Mouse (Mus musculus) embryonic facial prominence, embryonic 12.5 days (tissue): Measurements from ENCODE around the gene Jund. TPM values are rescaled to one million over a fixed set of nuclear protein-coding genes. Genes with fewer than 3 reads are reported as not detected.

Experiments used
- ATAC-seq: fragments of 200-750 bp; cut with Nextera tagmentation; 2 replicates; pipeline ENCODE4 v1.8.0; 2017; ENCODE audit not compliant: insufficient number of reproducible peaks, insufficient read depth, low FRiP score, low TSS enrichment
- H3K27ac ChIP-seq: fragments of 300-500 bp; sonication (generic); 2 replicates; pipeline ENCODE4 v1.5.1; 2016; ENCODE audit warnings: mild to moderate bottlenecking
- H3K27me3 ChIP-seq: fragments of 300-500 bp; sonication (generic); 2 replicates; pipeline ENCODE4 v1.6.1; 2016; ENCODE audit warnings: mild to moderate bottlenecking, moderate library complexity
- H3K36me3 ChIP-seq: fragments of 300-500 bp; sonication (generic); 2 replicates; pipeline ENCODE4 v1.6.1; 2016; ENCODE audit warnings: mild to moderate bottlenecking
- H3K4me1 ChIP-seq: fragments of 300-500 bp; sonication (generic); 2 replicates; pipeline ENCODE4 v1.6.1; 2016
- H3K4me2 ChIP-seq: fragments of 300-500 bp; sonication (generic); replicated peaks from 2 replicates; pipeline ENCODE4 v1.6.1; 2016; ENCODE audit warnings: mild to moderate bottlenecking, moderate library complexity
- H3K4me3 ChIP-seq: fragments of 300-500 bp; sonication (generic); 2 replicates; pipeline ENCODE4 v1.5.1; 2016; ENCODE audit warnings: mild to moderate bottlenecking
- H3K9ac ChIP-seq: fragments of 300-500 bp; sonication (generic); 2 replicates; pipeline ENCODE4 v1.6.1; 2016; ENCODE audit warnings: mild to moderate bottlenecking, moderate library complexity
- H3K9me3 ChIP-seq: fragments of 300-500 bp; sonication (generic); 2 replicates; pipeline ENCODE4 v1.6.1; 2016; ENCODE audit warnings: mild to moderate bottlenecking, moderate library complexity
- WGBS: fragments of 180-500 bp; shearing (Covaris S2); methylation state at CpG from one replicate; pipeline ENCODE4 v1.1.7; 2016; 5-methylcytosine and 5-hydroxymethylcytosine counted together
- polyA plus RNA-seq: library from polyadenylated mRNA; unstranded; fragments of >200 nt; fragmentation: Nextera tagmentation; extraction: Ambion mirVana; gene quantifications from 2 replicates; pipeline ENCODE4 v1.2.1, GENCODE M21; 2016

Gene Jund
- polyA plus RNA-seq, 1 experiment from 2014 or later: 150 TPM

GRCm38 (mm10) chr8:70738211-70738610 is 39.5 kb downstream of the Jund start:
- no peak for ATAC-seq
- no peak overlapping the region for H3K4me2 ChIP-seq
- peaks cover 7% of the 10 kb centered on the region for H3K4me1 ChIP-seq
- no peak overlapping the region for H3K4me3 ChIP-seq
- peaks cover 37% of the 10 kb centered on the region for H3K27me3 ChIP-seq
- H3K9ac ChIP-seq: no peak overlapping the region
- no peaks in the 10 kb centered on the region for H3K36me3 ChIP-seq
- H3K9me3 ChIP-seq: no peaks in the 10 kb centered on the region
- 69% methylated on average over 3 of the region's 3 CpGs for whole genome bisulfite sequencing
- no peak overlapping the region for H3K27ac ChIP-seq

- H3K4me1 ChIP-seq: peaks cover 16% of the 10 kb centered on the region
- no peak overlapping the region for H3K9ac ChIP-seq
- no peak for ATAC-seq
- 58% methylated on average over 5 of the region's 5 CpGs for WGBS
- H3K27ac ChIP-seq: no peak overlapping the region
- no peaks in the 10 kb centered on the region for H3K36me3 ChIP-seq
- no peaks in the 10 kb centered on the region for H3K9me3 ChIP-seq
- peaks cover 71% of the 10 kb centered on the region for H3K27me3 ChIP-seq
- no peak overlapping the region for H3K4me3 ChIP-seq
- no peak overlapping the region for H3K4me2 ChIP-seq
These were observed 42.9 kb downstream of the Jund start for GRCm38 (mm10) chr8:70741661-70742060.

DNA sequence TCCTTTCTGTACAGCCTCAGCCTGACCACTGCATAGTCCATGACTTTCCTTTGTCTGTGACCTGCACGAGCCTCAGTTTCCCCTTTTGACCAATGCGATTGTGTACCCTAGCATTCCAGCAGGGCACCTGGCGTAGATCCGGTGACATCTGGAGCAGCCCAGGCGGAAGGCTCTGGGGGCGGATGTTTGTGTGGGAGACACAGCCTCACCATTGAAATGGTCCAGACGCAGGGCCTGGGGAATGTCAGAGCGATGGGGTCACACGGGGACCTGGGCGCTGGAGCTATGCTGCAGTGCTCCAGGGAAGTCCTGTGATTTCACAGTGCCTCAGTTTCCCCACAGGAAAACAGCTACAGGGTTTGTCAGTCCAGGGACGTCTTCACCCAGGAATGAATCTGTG is 43.4 kb downstream of the Jund start:
- no peak overlapping the region for H3K4me3 ChIP-seq
- peaks cover 76% of the 10 kb centered on the region for H3K27me3 ChIP-seq
- H3K9ac ChIP-seq: no peak overlapping the region
- ATAC-seq: no peak
- H3K27ac ChIP-seq: no peak overlapping the region
- no peaks in the 10 kb centered on the region for H3K36me3 ChIP-seq
- H3K4me2 ChIP-seq: no peak overlapping the region
- H3K9me3 ChIP-seq: no peaks in the 10 kb centered on the region
- 53% methylated on average over 11 of the region's 11 CpGs for WGBS
- H3K4me1 ChIP-seq: peaks cover 16% of the 10 kb centered on the region

DNA sequence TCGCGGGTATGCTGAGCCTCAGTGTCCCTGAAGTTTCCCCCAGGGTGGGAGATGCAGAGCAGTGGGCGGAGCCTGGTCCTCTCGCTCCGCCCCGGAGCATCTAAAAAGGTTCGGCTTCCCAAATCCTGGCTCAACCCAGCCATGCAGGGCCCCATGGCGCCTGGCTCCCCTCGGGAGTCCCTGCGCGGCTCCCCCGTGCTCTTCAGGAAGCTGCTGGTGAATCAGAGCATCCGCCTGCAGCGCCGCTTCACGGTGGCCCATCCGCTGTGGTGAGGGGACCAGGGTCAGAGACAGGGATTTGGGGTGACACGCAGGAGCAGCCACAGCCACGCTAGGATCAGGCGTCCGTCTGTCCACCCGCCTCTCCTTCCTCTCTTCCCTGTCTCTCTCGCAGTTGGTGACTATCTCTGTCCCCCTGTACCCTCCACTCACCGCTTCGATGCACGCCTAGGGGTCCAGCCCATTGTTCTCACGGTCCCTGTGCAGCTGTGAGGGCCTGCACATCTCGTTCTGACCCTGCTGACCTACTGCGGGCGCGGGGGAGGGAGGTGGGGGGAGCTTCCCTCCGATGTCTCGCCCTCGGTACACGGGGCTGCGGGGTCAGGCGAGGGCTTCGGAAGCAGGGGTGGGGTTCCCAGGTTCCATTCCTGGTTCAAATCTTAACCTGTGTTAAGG is 44.4 kb downstream of the Jund start:
- peak overlapping the region; percentile 31 for H3K9ac ChIP-seq
- peaks cover 16% of the 10 kb centered on the region for H3K4me1 ChIP-seq
- no peak for ATAC-seq
- H3K27me3 ChIP-seq: peaks cover 81% of the 10 kb centered on the region
- H3K9me3 ChIP-seq: no peaks in the 10 kb centered on the region
- H3K4me3 ChIP-seq: peak overlapping the region; percentile 25
- no peak overlapping the region for H3K27ac ChIP-seq
- H3K4me2 ChIP-seq: peak overlapping the region; percentile 39
- H3K36me3 ChIP-seq: no peaks in the 10 kb centered on the region
- WGBS: 3% methylated on average over 37 of the region's 38 CpGs

DNA sequence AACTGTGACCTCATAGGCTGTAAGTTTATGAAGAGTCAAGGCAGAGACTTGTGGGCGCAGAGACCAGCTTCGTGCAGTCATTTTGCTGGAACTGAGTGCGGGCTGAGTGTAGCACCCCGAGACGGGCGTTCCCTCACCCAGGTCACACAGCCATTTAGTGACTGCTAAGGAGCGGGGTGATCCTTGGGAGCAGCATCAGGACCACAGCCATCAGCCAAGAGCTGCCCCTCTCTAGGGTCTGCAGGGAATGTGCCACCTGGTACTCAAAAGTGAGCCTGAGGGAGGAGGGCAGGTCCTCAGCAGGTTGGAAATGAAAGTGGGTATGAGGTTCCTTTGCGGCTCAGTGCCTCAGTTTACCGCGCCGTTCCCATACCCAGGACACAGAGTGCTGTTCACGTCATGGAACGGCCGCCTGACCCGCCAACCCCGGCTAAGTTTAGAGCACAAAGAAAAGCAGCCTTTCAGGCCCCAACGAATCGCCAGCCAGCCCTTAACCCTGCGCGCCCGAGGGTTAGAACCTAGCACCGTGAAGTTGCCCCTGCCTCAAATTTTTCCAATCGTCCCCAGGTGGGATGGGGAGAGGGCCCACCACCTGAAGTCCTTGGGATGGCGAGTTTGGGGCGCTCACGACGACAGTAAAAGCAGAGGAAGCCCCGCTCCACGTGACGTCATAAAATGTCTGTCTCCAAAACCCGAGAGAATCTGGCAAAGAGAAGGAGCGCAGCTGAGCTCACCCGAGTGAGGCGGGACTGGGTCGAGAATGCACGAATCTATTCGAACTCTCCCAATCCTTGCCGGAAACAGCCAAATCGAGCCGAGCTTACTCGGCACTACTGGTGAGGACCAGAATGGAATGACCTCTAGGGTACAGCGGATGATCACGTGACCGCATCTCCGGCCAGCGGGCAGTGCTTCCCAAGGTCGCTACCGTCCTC is 45.2 kb downstream of the Jund start:
- H3K27me3 ChIP-seq: peaks cover 86% of the 10 kb centered on the region
- H3K36me3 ChIP-seq: no peaks in the 10 kb centered on the region
- H3K9me3 ChIP-seq: no peaks in the 10 kb centered on the region
- peaks cover 16% of the 10 kb centered on the region for H3K4me1 ChIP-seq
- no peak for ATAC-seq
- peak overlapping the region; percentile 25 for H3K4me3 ChIP-seq
- H3K27ac ChIP-seq: no peak overlapping the region
- H3K4me2 ChIP-seq: peak overlapping the region; percentile 39
- WGBS: 3% methylated on average over 48 of the region's 48 CpGs
- H3K9ac ChIP-seq: 0 out of 2 replicates have a peak overlapping the region, but pooled peaks have one; percentile 21

- Histone ChIP-seq H3K9me3 (no peaks in the 10 kb centered on the region), H3K4me3 (no peak overlapping the region), H3K27ac (no peak overlapping the region), H3K9ac (no peak overlapping the region), H3K4me1 (peaks cover 16% of the 10 kb centered on the region), H3K4me2 (no peak overlapping the region), H3K27me3 (peaks cover 92% of the 10 kb centered on the region), H3K36me3 (no peaks in the 10 kb centered on the region)
- WGBS: 56% methylated on average over 11 of the region's 11 CpGs
- ATAC-seq: no peak
These were observed 46.1 kb downstream of the Jund start for GRCm38 (mm10) chr8:70744806-70745205.

DNA sequence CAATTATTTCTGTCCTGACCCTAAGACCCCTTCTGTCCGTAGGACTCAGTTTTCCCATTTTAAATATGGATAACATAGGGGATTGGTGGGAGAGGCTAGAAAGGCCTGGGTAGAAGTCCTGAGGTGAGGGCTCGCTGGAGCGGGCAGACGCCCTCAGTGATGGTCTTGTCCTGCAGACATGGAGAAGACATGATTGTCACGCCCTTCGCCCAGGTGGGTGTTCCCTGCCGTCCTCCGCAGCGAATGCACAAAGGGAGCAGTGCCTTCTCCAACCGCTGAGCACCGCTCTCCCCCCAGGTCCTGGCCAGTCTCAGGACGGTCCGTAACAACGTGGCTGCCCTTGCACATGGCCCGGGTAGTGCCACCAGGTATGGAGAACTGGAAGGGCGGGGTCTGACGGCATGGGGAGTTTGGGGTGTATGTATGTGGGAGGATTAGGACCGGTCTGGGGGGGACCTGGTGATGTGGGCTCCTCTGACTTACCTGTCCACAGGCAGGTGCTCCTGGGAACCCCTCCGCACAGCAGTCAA is 47.0 kb downstream of the Jund start:
- no peak overlapping the region for H3K9ac ChIP-seq
- peaks cover 86% of the 10 kb centered on the region for H3K27me3 ChIP-seq
- ATAC-seq: no peak
- 54% methylated on average over 19 of the region's 19 CpGs for WGBS
- H3K4me2 ChIP-seq: no peak overlapping the region
- H3K4me1 ChIP-seq: peaks cover 16% of the 10 kb centered on the region
- no peak overlapping the region for H3K27ac ChIP-seq
- no peaks in the 10 kb centered on the region for H3K36me3 ChIP-seq
- no peak overlapping the region for H3K4me3 ChIP-seq
- no peaks in the 10 kb centered on the region for H3K9me3 ChIP-seq

GRCm38 (mm10) chr8:70746676-70747075 is 47.9 kb downstream of the Jund start:
- no peak for ATAC-seq
- Histone ChIP-seq H3K9ac (no peak overlapping the region), H3K27me3 (peaks cover 78% of the 10 kb centered on the region), H3K9me3 (no peaks in the 10 kb centered on the region), H3K4me3 (no peak overlapping the region), H3K4me2 (no peak overlapping the region), H3K27ac (no peak overlapping the region), H3K4me1 (peaks cover 15% of the 10 kb centered on the region), H3K36me3 (no peaks in the 10 kb centered on the region)
- 62% methylated on average over 9 of the region's 9 CpGs for WGBS

GRCm38 (mm10) chr8:70747211-70747890 is 48.6 kb downstream of the Jund start:
- Histone ChIP-seq H3K4me1 (peaks cover 13% of the 10 kb centered on the region), H3K36me3 (no peaks in the 10 kb centered on the region), H3K4me3 (no peak overlapping the region), H3K9me3 (no peaks in the 10 kb centered on the region), H3K27ac (no peak overlapping the region), H3K9ac (no peak overlapping the region), H3K27me3 (peaks cover 71% of the 10 kb centered on the region), H3K4me2 (no peak overlapping the region)
- WGBS: 84% methylated on average over 18 of the region's 18 CpGs
- no peak for ATAC-seq

DNA sequence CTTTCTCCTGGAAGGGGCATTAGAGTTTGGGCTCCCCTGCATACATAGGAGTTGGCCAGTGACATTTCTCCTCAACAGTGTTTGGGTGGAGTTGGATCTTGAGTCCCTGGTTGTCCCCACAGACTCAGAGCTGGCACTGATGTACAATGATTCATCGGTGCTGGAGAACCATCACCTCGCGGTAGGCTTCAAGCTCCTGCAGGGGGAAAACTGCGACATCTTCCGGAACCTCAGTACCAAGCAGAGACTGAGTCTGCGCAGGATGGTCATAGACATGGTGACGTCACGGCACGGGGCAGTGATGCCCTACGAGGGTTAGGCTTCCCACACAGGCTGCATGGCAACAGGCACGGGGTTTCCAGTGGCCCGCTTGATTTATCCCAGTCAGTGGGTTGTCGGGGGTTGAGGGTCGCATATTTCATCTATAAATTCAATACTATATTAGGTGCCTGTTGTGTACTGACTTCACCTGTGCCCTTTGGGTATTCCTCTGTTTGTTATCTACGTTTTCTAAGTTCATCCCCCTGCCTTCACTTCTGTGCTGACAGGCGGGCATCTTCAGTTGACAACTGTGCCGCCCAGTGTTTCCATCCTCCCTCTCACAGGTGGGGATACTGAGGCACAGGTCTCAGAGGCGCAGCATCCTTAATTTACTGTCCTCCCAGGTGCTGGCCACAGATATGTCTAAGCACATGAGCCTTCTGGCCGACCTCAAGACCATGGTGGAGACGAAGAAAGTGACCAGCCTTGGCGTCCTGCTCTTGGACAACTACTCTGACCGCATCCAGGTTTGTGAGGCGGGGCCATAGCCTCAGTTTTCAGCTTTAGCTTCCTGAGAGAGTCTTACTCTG is 49.7 kb downstream of the Jund start:
- Histone ChIP-seq H3K27me3 (peaks cover 60% of the 10 kb centered on the region), H3K4me2 (no peak overlapping the region), H3K36me3 (no peaks in the 10 kb centered on the region), H3K9ac (no peak overlapping the region), H3K27ac (no peak overlapping the region), H3K4me1 (peaks cover 16% of the 10 kb centered on the region), H3K9me3 (no peaks in the 10 kb centered on the region), H3K4me3 (no peak overlapping the region)
- ATAC-seq: no peak
- WGBS: 88% methylated on average over 23 of the region's 23 CpGs
